Mouse (Mus musculus) embryonic fibroblast, embryonic 13.5 days (primary cell): ENCODE measurements around the gene Dolpp1.

Experiments
- CTCF ChIP-seq: IDR thresholded peaks from 2 replicates; pipeline ENCODE4 v1.5.1; 2011; ENCODE audit warnings: mild to moderate bottlenecking, control low read depth, low read length, moderate library complexity, borderline replicate concordance; ENCODE audit not compliant: insufficient read depth
- POLR2A ChIP-seq: IDR thresholded peaks from 2 replicates; pipeline ENCODE4 v1.6.1; 2011; ENCODE audit warnings: low read depth, mild to moderate bottlenecking, control low read depth, low read length, moderate library complexity

DNA sequence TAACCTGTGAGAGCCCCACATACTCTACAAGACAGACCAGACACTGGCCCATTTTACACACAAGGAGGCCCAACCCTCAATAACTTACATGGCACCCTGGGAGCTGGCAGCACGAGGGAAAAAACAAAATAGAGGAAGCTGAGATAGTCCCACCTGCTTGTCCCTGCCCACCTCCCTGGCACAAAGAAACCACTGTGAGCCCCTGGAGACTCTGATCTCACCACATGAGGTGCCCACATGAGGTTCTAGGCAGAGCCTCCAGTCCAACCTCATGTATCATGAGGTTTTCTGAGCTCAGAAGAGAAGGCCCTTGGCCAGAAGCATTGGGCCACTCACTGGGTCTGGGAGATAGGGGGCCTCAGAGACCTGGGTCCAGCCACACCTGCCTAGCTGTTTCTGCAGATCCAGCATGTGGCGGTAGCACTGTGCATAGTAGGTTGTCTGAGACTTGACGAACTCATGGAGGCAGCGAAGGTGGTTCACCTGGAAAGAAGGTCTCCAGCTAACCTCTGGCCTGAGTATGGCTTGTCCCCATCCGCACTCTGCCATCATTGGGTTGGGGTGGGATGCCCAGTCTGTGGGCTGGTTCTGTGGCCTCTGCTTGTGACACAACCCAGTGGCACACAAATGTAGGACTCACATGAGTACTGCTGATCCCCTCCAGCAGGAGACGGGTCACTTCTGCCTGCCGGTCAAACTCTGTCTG is 45.9 kb upstream of the Dolpp1 start:
- TF ChIP-seq POLR2A = no peak
- no peak for TF ChIP-seq CTCF
